Mouse (Mus musculus) cerebellum, adult 8-10 months (tissue): ENCODE results near the gene Slc25a44.
"Not testable (repeated sequence)": the region's sequence is repeated elsewhere in the genome, so short reads cannot be mapped to it uniquely, and the experiment has no call there.

Source experiments
- DNase-seq: peaks from one replicate; pipeline ENCODE4 v3.0.0; 2022

Slc25a44 gene

GRCm38 (mm10) chr3:88410645-88411031 lies 14.3 kb downstream of the Slc25a44 start:
- no peak for DNase-seq

GRCm38 (mm10) chr3:88409741-88410644 lies 14.9 kb downstream of the Slc25a44 start, which contains the start of gene Pmf1:
Pmf1 (minus strand) TSS chr3:88410331.
- peak; percentile 81 for DNase-seq

GRCm38 (mm10) chr3:88408953-88409352 lies 16.0 kb downstream of the Slc25a44 start:
- DNase-seq: no peak

- DNase-seq: no peak
These were observed 17.4 kb downstream of the Slc25a44 start for GRCm38 (mm10) chr3:88407529-88407928.

GRCm38 (mm10) chr3:88407090-88407489 lies 17.8 kb downstream of the Slc25a44 start:
- peak; percentile 67 for DNase-seq

- no peak for DNase-seq
These were observed 21.3 kb downstream of the Slc25a44 start for GRCm38 (mm10) chr3:88403522-88404230.

GRCm38 (mm10) chr3:88398666-88399065 lies 26.3 kb downstream of the Slc25a44 start:
- peak; percentile 80 for DNase-seq

GRCm38 (mm10) chr3:88395742-88396141 lies 29.2 kb downstream of the Slc25a44 start:
- DNase-seq: no peak

- no peak for DNase-seq
These were observed 29.7 kb downstream of the Slc25a44 start for GRCm38 (mm10) chr3:88395288-88395687.

GRCm38 (mm10) chr3:88393776-88394375 lies 31.1 kb downstream of the Slc25a44 start:
- no peak for DNase-seq

- no peak for DNase-seq
These were observed 40.6 kb downstream of the Slc25a44 start, which contains the start of gene Bglap for GRCm38 (mm10) chr3:88384364-88384763. Bglap (minus strand) TSS chr3:88384464.

GRCm38 (mm10) chr3:88382383-88382782 lies 42.6 kb downstream of the Slc25a44 start:
- DNase-seq: not testable (repeated sequence)

- DNase-seq: not testable (repeated sequence)
These were observed 43.3 kb downstream of the Slc25a44 start for GRCm38 (mm10) chr3:88381389-88382315.

- not testable (repeated sequence) for DNase-seq
These were observed 46.3 kb downstream of the Slc25a44 start, which contains the start of gene Bglap2 for GRCm38 (mm10) chr3:88378599-88378998. Bglap2 (minus strand) TSS chr3:88378699.

GRCm38 (mm10) chr3:88376644-88377043 lies 48.3 kb downstream of the Slc25a44 start:
- not testable (repeated sequence) for DNase-seq

GRCm38 (mm10) chr3:88375750-88376626 lies 49.0 kb downstream of the Slc25a44 start:
- DNase-seq: not testable (repeated sequence)

GRCm38 (mm10) chr3:88372643-88373042 lies 52.3 kb downstream of the Slc25a44 start, which contains the start of gene Bglap3:
Bglap3 (minus strand) TSS chr3:88372743.
- DNase-seq: not testable (repeated sequence)

GRCm38 (mm10) chr3:88368511-88368910 lies 56.4 kb downstream of the Slc25a44 start:
- DNase-seq: not testable (repeated sequence)

GRCm38 (mm10) chr3:88367517-88367916 lies 57.4 kb downstream of the Slc25a44 start:
- DNase-seq: not testable (repeated sequence)

- not testable (repeated sequence) for DNase-seq
These were observed 58.0 kb downstream of the Slc25a44 start for GRCm38 (mm10) chr3:88366830-88367428.
